Mouse (Mus musculus) bone marrow macrophage, adult 2 months (primary cell): ENCODE data around the gene Avpr1b. TPM values are rescaled to one million over a fixed set of nuclear protein-coding genes. Genes with fewer than 3 reads are reported as not detected.
A peak's percentile ranks its signal among the peaks of the same experiment; 100 is the strongest.

ENCODE experiments used
- H3K27ac ChIP-seq: 2 replicates; pipeline ENCODE4 v1.5.1; 2012; ENCODE audit warnings: low read depth, low read length; ENCODE audit not compliant: insufficient read depth
- H3K4me1 ChIP-seq: 2 replicates; pipeline ENCODE4 v1.6.1; 2012; ENCODE audit warnings: low read length; ENCODE audit not compliant: control insufficient read depth, insufficient read depth
- H3K4me3 ChIP-seq: 2 replicates; pipeline ENCODE4 v1.5.1; 2012; ENCODE audit warnings: mild to moderate bottlenecking, low read length, moderate library complexity; ENCODE audit not compliant: insufficient read depth
- CTCF ChIP-seq: IDR thresholded peaks from 2 replicates; pipeline ENCODE4 v1.5.1; 2012; ENCODE audit warnings: low read depth, mild to moderate bottlenecking, low read length, moderate library complexity
- POLR2A ChIP-seq: IDR thresholded peaks from 2 replicates; pipeline ENCODE4 v1.6.1; 2012; ENCODE audit warnings: mild to moderate bottlenecking, low read depth, low read length, borderline replicate concordance
- polyA plus RNA-seq: library from polyadenylated mRNA; stranded (reverse); fragments of >200 nt; gene quantifications from 2 replicates; pipeline ENCODE4 v1.2.4, GENCODE M21; 2012; ENCODE audit not compliant: missing spikeins, insufficient read depth, insufficient read length

Avpr1b gene
- polyA plus RNA-seq, 1 experiment, result not detected

GRCm38 (mm10) chr1:131638541-131639421, 39.7 kb downstream of the Avpr1b start:
- peak overlapping the region; percentile 30; the same call in 1 of the 2 replicates for H3K4me3 ChIP-seq
- peak overlapping the region; percentile 9; the same call in 1 of the 2 replicates for H3K27ac ChIP-seq
- H3K4me1 ChIP-seq, result peaks cover 11% of the 10 kb centered on the region
- TF ChIP-seq CTCF, result no peak

GRCm38 (mm10) chr1:131640062-131640461, 41.0 kb downstream of the Avpr1b start:
- H3K27ac ChIP-seq, result no peak overlapping the region
- TF ChIP-seq POLR2A (no peak), CTCF (no peak)
- H3K4me1 ChIP-seq, result peaks cover 11% of the 10 kb centered on the region
- H3K4me3 ChIP-seq, result no peak overlapping the region

- TF ChIP-seq POLR2A (no peak), CTCF (no peak)
- Histone ChIP-seq H3K4me3 (no peak overlapping the region), H3K27ac (no peak overlapping the region), H3K4me1 (peaks cover 11% of the 10 kb centered on the region)
These were observed 42.5 kb downstream of the Avpr1b start for GRCm38 (mm10) chr1:131641565-131641964.

DNA sequence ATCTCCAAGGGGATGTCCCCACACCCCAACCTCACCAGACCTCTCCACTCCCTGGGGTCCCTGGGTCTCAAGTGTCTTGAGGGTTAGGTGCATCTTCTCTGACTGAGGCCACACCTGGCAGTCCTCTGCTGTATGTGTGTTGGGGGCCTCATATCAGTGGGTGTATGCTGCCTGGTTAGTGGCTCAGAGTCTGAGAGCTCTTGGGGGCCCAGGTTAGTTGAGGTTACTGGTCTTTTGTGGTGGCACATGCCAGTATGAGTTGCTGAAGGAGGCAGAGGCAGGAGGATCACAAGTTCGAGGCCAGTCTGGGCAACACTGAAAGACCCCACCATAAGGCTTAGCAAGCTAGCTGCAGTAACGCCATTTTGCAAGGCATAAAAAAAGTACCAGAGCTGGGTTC, 43.2 kb downstream of the Avpr1b start:
- TF ChIP-seq CTCF (no peak), POLR2A (no peak)
- Histone ChIP-seq H3K27ac (no peak overlapping the region), H3K4me1 (peaks cover 11% of the 10 kb centered on the region), H3K4me3 (no peak overlapping the region)

GRCm38 (mm10) chr1:131652670-131653443, 53.8 kb downstream of the Avpr1b start:
- no peak overlapping the region for H3K27ac ChIP-seq
- TF ChIP-seq CTCF, result no peak
- TF ChIP-seq POLR2A, result no peak

DNA sequence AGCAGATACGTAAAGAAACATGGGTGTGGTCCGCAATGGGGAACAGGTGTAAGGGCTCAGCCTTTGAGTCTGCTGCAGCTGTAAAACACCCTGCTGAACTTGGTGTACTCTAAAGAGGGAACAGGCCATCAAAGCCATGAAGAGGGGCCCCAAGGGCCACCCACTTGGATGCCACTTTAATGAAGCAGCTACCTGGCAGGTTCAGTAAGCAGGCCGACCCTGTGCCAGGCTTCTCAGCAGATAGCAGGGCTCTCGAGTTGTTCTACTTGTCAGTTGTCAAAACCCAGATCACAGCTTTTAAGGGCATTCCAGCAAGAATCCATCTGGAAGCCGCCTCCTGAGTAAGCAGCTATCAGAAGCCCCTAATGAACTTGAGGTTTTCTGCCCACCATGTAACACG, 56.6 kb downstream of the Avpr1b start:
- Histone ChIP-seq H3K27ac (no peak overlapping the region), H3K4me1 (peaks cover 15% of the 10 kb centered on the region), H3K4me3 (no peak overlapping the region)
- TF ChIP-seq POLR2A (no peak), CTCF (no peak)

More at GRCm38 (mm10) chr1:131652670-131653443, 53.8 kb downstream of the Avpr1b start:
- no peak overlapping the region for H3K4me3 ChIP-seq
- H3K4me1 ChIP-seq, result peaks cover 5% of the 10 kb centered on the region; the same call in 1 of the 2 replicates

- Histone ChIP-seq H3K4me1 (peaks cover 15% of the 10 kb centered on the region), H3K27ac (peak overlapping the region; percentile 72), H3K4me3 (no peak overlapping the region)
- peak; percentile 88 for TF ChIP-seq CTCF
- no peak for TF ChIP-seq POLR2A
These were observed 58.9 kb downstream of the Avpr1b start for GRCm38 (mm10) chr1:131657945-131658354.

DNA sequence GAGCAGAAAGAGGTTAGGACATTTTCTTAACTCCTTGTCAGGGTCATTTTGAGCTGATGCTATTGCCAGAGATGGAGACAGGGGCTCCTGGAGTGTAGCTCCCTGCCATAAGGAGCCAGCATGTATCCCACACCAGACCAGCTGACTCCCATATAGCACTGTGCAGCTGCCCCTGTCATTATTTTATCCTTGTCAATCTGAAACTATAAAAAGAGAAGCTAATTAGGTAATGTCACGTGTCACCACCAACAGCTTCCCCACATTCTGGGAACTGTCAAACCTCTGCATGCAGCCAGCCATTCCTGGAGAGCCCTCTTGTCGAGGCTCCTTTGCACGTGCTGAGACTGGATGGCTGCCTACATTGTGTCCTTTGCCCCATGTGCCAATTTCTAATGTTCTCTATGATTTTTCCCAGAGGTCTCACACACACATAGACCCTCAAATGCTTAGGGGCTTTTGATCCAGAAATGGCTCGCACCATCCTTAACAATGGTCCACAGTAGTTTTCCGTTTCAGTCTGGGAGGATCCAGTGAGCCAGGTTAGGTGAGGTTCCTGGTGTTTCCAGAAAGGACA, 60.6 kb downstream of the Avpr1b start:
- H3K4me1 ChIP-seq, result peaks cover 15% of the 10 kb centered on the region
- no peak overlapping the region for H3K4me3 ChIP-seq
- TF ChIP-seq POLR2A (no peak), CTCF (no peak)
- no peak overlapping the region for H3K27ac ChIP-seq

DNA sequence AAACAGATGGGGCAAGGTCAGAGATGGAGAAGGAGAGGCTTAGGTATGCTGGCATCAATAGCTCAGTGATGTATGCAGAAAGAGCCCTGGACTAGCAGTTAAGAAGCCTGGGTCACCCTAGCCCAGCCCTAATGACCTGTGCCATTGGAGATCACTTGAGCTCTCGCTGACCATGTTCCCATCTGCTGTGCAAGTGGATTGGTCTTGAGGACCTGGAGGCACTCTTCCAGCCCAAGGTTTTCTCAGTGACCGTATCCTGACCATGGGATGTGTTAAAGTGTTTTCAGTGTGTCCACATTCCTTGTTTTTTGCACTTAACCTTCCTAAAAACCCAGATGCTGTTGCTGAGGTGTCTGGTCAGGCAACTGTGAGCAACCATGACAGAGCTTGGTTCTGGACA, 61.2 kb downstream of the Avpr1b start:
- Histone ChIP-seq H3K4me1 (peaks cover 15% of the 10 kb centered on the region), H3K27ac (no peak overlapping the region), H3K4me3 (no peak overlapping the region)
- TF ChIP-seq POLR2A (no peak), CTCF (no peak)
